Mouse (Mus musculus) limb, embryonic 14.5 days (tissue): ENCODE results near the gene Adarb2. TPM values are rescaled to one million over a fixed set of nuclear protein-coding genes. Genes with fewer than 3 reads are reported as not detected.

Experiments
- ATAC-seq: fragments of 200-750 bp; cut with Nextera tagmentation; 2 replicates; pipeline ENCODE4 v1.8.0; 2017; ENCODE audit warnings: low read depth, moderate number of reproducible peaks, moderate TSS enrichment; ENCODE audit not compliant: low FRiP score
- DNase-seq: peaks from one replicate; pipeline ENCODE4 v3.0.0-alpha.2; 2015; ENCODE audit warnings: low spot score
- H3K27ac ChIP-seq: fragments of 300-500 bp; sonication (generic); replicated peaks from 2 replicates; pipeline ENCODE4 v1.5.1; 2014; ENCODE audit warnings: low read depth, mild to moderate bottlenecking, low read length, moderate library complexity, mixed read lengths
- H3K27me3 ChIP-seq: fragments of 300-500 bp; sonication (generic); 2 replicates; pipeline ENCODE4 v1.6.1; 2014; ENCODE audit warnings: low read length, mixed read lengths; ENCODE audit not compliant: control insufficient read depth, insufficient read depth
- H3K36me3 ChIP-seq: fragments of 300-500 bp; sonication (generic); 2 replicates; pipeline ENCODE4 v1.6.1; 2014; ENCODE audit warnings: mild to moderate bottlenecking, low read length, moderate library complexity, mixed read lengths; ENCODE audit not compliant: control insufficient read depth, insufficient read depth
- H3K4me1 ChIP-seq: fragments of 300-500 bp; sonication (generic); 2 replicates; pipeline ENCODE4 v1.6.1; 2014; ENCODE audit warnings: antibody characterized with exemption, low read length, mixed read lengths; ENCODE audit not compliant: control insufficient read depth, insufficient read depth
- H3K4me2 ChIP-seq: fragments of 300-500 bp; sonication (generic); replicated peaks from 2 replicates; pipeline ENCODE4 v1.6.1; 2014; ENCODE audit warnings: low read depth, mild to moderate bottlenecking, low read length, moderate library complexity; ENCODE audit not compliant: severe bottlenecking
- H3K4me3 ChIP-seq: fragments of 300-500 bp; sonication (generic); replicated peaks from 2 replicates; pipeline ENCODE4 v1.5.1; 2014; ENCODE audit warnings: low read length
- H3K9ac ChIP-seq: fragments of 300-500 bp; sonication (generic); 2 replicates; pipeline ENCODE4 v1.6.1; 2014; ENCODE audit warnings: mild to moderate bottlenecking, low read depth, low read length, moderate library complexity; ENCODE audit not compliant: severe bottlenecking
- H3K9me3 ChIP-seq: fragments of 300-500 bp; sonication (generic); 2 replicates; pipeline ENCODE4 v1.6.1; 2016; ENCODE audit warnings: low read length; ENCODE audit not compliant: control insufficient read depth
- POLR2A ChIP-seq: fragments of 200-500 bp; IDR thresholded peaks from 2 replicates; pipeline ENCODE4 v1.8.0; 2012; ENCODE audit warnings: inconsistent platforms, mild to moderate bottlenecking, moderate library complexity, borderline replicate concordance; ENCODE audit not compliant: insufficient read depth, insufficient read length; ENCODE audit errors: extremely low read depth
- WGBS: fragments of 180-500 bp; shearing (Covaris S2); extraction: QIAGEN DNeasy Blood & Tissue Kit; methylation state at CpG from one replicate; pipeline ENCODE4 v1.1.7; 2014; 5-methylcytosine and 5-hydroxymethylcytosine counted together
- polyA plus RNA-seq, 2 experiments: library from polyadenylated mRNA; depleted of rRNA in 1 of 2; stranded (reverse) in 1 of 2; unstranded in 1 of 2; fragments of >200 nt; fragmentation: Nextera tagmentation in 1 of 2; extraction: Ambion mirVana in 1 of 2; gene quantifications; 2 replicates each; pipeline versions ENCODE4 v1.2.1 to v1.2.3; 2012 to 2014

Gene Adarb2
- polyA plus RNA-seq, 2 experiments = 1.5 to 2.3 TPM

- H3K4me2 ChIP-seq = no peak overlapping the region
- no peaks in the 10 kb centered on the region for H3K4me1 ChIP-seq
- no peak for ATAC-seq
- no peak overlapping the region for H3K27ac ChIP-seq
- no peak for TF ChIP-seq POLR2A
- H3K9ac ChIP-seq = no peak overlapping the region
- DNase-seq = no peak
- no peak overlapping the region for H3K4me3 ChIP-seq
- no peaks in the 10 kb centered on the region for H3K9me3 ChIP-seq
- H3K36me3 ChIP-seq = no peaks in the 10 kb centered on the region
- H3K27me3 ChIP-seq = no peaks in the 10 kb centered on the region
- WGBS = 73% methylated on average over 5 of the region's 5 CpGs
These were observed 429.4 kb downstream of the Adarb2 start for GRCm38 (mm10) chr13:8632072-8632471.

- no peak overlapping the region for H3K9ac ChIP-seq
- WGBS = 70% methylated on average over 5 of the region's 5 CpGs
- H3K27me3 ChIP-seq = no peaks in the 10 kb centered on the region
- H3K4me2 ChIP-seq = no peak overlapping the region
- H3K9me3 ChIP-seq = no peaks in the 10 kb centered on the region
- no peaks in the 10 kb centered on the region for H3K4me1 ChIP-seq
- no peak for DNase-seq
- ATAC-seq = no peak
- TF ChIP-seq POLR2A = no peak
- no peak overlapping the region for H3K27ac ChIP-seq
- no peaks in the 10 kb centered on the region for H3K36me3 ChIP-seq
- no peak overlapping the region for H3K4me3 ChIP-seq
These were observed 431.0 kb downstream of the Adarb2 start for GRCm38 (mm10) chr13:8633385-8634337.

DNA sequence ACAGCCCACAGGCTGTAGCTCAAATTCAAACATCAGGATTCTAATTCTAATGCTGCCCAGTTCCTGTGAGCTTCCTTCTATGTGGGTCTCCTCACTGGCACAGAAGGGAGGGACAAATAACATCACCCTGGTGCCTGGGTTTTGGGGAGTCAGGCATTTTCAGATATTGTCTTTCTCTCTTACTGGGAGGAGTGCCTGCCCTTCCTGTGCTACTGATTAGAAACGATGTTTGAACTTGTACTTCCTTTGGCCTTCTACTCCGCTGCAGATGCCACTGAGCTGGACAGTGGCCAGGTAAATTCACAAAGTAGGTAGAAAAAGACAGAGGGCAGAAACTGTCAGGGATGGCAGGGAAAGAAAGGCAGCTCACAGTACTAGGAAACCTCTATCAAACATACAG is 439.4 kb downstream of the Adarb2 start:
- 88% methylated on average over 2 of the region's 2 CpGs for WGBS
- Histone ChIP-seq H3K9me3 (no peaks in the 10 kb centered on the region), H3K4me1 (no peaks in the 10 kb centered on the region), H3K36me3 (no peaks in the 10 kb centered on the region), H3K27ac (no peak overlapping the region), H3K27me3 (no peaks in the 10 kb centered on the region), H3K9ac (no peak overlapping the region), H3K4me3 (no peak overlapping the region), H3K4me2 (no peak overlapping the region)
- DNase-seq (no peak), ATAC-seq (no peak)
- no peak for TF ChIP-seq POLR2A

DNA sequence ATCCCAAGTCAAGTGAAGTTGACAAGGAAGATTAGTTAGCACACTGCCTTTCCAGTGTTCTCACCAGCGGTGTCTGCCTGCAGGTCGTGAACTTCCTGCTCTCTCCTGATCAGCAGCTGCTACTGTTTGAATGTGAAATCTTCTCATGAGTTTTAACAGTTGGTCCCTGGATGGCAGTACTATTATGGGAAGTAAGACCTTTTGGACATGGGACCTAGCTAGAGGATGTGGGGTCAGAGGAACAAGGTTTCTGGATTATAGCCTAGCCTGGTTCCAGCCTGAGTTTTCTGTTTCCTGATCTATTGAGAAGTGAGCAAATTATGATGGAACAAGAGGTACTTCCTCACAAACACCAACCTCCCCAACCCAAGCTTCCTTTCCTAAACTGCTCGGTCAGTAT is 441.3 kb downstream of the Adarb2 start:
- Histone ChIP-seq H3K4me3 (no peak overlapping the region), H3K4me1 (no peaks in the 10 kb centered on the region), H3K9me3 (no peaks in the 10 kb centered on the region), H3K27me3 (no peaks in the 10 kb centered on the region), H3K36me3 (no peaks in the 10 kb centered on the region), H3K4me2 (no peak overlapping the region), H3K9ac (no peak overlapping the region), H3K27ac (no peak overlapping the region)
- TF ChIP-seq POLR2A = no peak
- DNase-seq (no peak), ATAC-seq (no peak)
- 70% methylated on average over 3 of the region's 3 CpGs for WGBS

GRCm38 (mm10) chr13:8644805-8645679 is 442.4 kb downstream of the Adarb2 start:
- no peak overlapping the region for H3K4me2 ChIP-seq
- H3K9ac ChIP-seq = no peak overlapping the region
- WGBS = 73% methylated on average over 9 of the region's 9 CpGs
- no peak for TF ChIP-seq POLR2A
- ATAC-seq (no peak), DNase-seq (no peak)
- H3K27ac ChIP-seq = no peak overlapping the region
- H3K4me3 ChIP-seq = no peak overlapping the region
- no peaks in the 10 kb centered on the region for H3K9me3 ChIP-seq
- H3K27me3 ChIP-seq = no peaks in the 10 kb centered on the region
- H3K4me1 ChIP-seq = no peaks in the 10 kb centered on the region
- H3K36me3 ChIP-seq = no peaks in the 10 kb centered on the region
